Mouse (Mus musculus) kidney, embryonic 16.5 days (tissue): ENCODE data around the gene 1700030J22Rik. TPM values are rescaled to one million over a fixed set of nuclear protein-coding genes. Genes with fewer than 3 reads are reported as not detected.

ENCODE experiments used
- ATAC-seq: fragments of 200-750 bp; cut with Nextera tagmentation; 2 replicates; pipeline ENCODE4 v1.8.0; 2017; ENCODE audit warnings: moderate TSS enrichment; ENCODE audit not compliant: low FRiP score, low TSS enrichment
- H3K27ac ChIP-seq: fragments of 300-500 bp; sonication (generic); 2 replicates; pipeline ENCODE4 v1.5.1; 2014; ENCODE audit warnings: low read length
- H3K27me3 ChIP-seq: fragments of 300-500 bp; sonication (generic); 2 replicates; pipeline ENCODE4 v1.6.1; 2014; ENCODE audit warnings: low read length, control low read depth, mixed read lengths; ENCODE audit not compliant: insufficient read depth
- H3K36me3 ChIP-seq: fragments of 300-500 bp; sonication (generic); 2 replicates; pipeline ENCODE4 v1.6.1; 2014; ENCODE audit warnings: low read length, control low read depth, mixed read lengths; ENCODE audit not compliant: insufficient read depth
- H3K4me1 ChIP-seq: fragments of 300-500 bp; sonication (generic); 2 replicates; pipeline ENCODE4 v1.6.1; 2014; ENCODE audit warnings: low read length, control low read depth, mixed read lengths; ENCODE audit not compliant: insufficient read depth
- H3K4me2 ChIP-seq: fragments of 300-500 bp; sonication (generic); replicated peaks from 2 replicates; pipeline ENCODE4 v1.6.1; 2014; ENCODE audit warnings: low read depth, low read length
- H3K4me3 ChIP-seq: fragments of 300-500 bp; sonication (generic); 2 replicates; pipeline ENCODE4 v1.5.1; 2014; ENCODE audit warnings: mild to moderate bottlenecking, low read length
- H3K9ac ChIP-seq: fragments of 300-500 bp; sonication (generic); replicated peaks from 2 replicates; pipeline ENCODE4 v1.6.1; 2014; ENCODE audit warnings: low read length
- H3K9me3 ChIP-seq: fragments of 300-500 bp; sonication (generic); 2 replicates; pipeline ENCODE4 v1.6.1; 2016; ENCODE audit warnings: low read length, control low read depth
- WGBS: fragments of 180-500 bp; shearing (Covaris S2); extraction: QIAGEN DNeasy Blood & Tissue Kit; methylation state at CpG from one replicate; pipeline ENCODE4 v1.1.7; 2014; 5-methylcytosine and 5-hydroxymethylcytosine counted together
- polyA plus RNA-seq: library from polyadenylated mRNA; unstranded; fragments of >200 nt; fragmentation: Nextera tagmentation; extraction: Ambion mirVana; gene quantifications from 2 replicates; pipeline ENCODE4 v1.2.1, GENCODE M21; 2015

1700030J22Rik gene
- polyA plus RNA-seq, 1 experiment from 2014 or later, result 2.6 TPM

GRCm38 (mm10) chr8:116993095-116993867, 14.5 kb upstream of the 1700030J22Rik start, which contains the start of gene Gcsh:
TSS of gene Gcsh (minus strand) at chr8:116993537.
- Histone ChIP-seq H3K9ac (peak within 1 kb of the TSS; percentile 70), H3K27ac (peak within 1 kb of the TSS; percentile 68), H3K9me3 (no peaks in the 10 kb centered on the region), H3K4me3 (peak within 1 kb of the TSS; percentile 63), H3K4me2 (peak within 1 kb of the TSS; percentile 87), H3K36me3 (peaks cover 4% of the 10 kb centered on the region; the same call in 1 of the 2 replicates), H3K4me1 (peaks cover 9% of the 10 kb centered on the region; the same call in 1 of the 2 replicates), H3K27me3 (no peaks in the 10 kb centered on the region)
- WGBS, result under 1% methylated on average over 53 of the region's 56 CpGs
- peak; percentile 100 for ATAC-seq

- H3K9me3 ChIP-seq, result no peaks in the 10 kb centered on the region
- no peaks in the 10 kb centered on the region for H3K27me3 ChIP-seq
- H3K9ac ChIP-seq, result peak overlapping the region; percentile 70
- H3K4me1 ChIP-seq, result peaks cover 9% of the 10 kb centered on the region; the same call in 1 of the 2 replicates
- no peak for ATAC-seq
- 7% methylated on average over 23 of the region's 23 CpGs for whole genome bisulfite sequencing
- H3K4me3 ChIP-seq, result peak overlapping the region; percentile 63
- peaks cover 5% of the 10 kb centered on the region; the same call in 1 of the 2 replicates for H3K36me3 ChIP-seq
- peak overlapping the region; percentile 87 for H3K4me2 ChIP-seq
- peak overlapping the region; percentile 67 for H3K27ac ChIP-seq
Measured at GRCm38 (mm10) chr8:116992176-116992971, 13.6 kb upstream of the 1700030J22Rik start.

DNA sequence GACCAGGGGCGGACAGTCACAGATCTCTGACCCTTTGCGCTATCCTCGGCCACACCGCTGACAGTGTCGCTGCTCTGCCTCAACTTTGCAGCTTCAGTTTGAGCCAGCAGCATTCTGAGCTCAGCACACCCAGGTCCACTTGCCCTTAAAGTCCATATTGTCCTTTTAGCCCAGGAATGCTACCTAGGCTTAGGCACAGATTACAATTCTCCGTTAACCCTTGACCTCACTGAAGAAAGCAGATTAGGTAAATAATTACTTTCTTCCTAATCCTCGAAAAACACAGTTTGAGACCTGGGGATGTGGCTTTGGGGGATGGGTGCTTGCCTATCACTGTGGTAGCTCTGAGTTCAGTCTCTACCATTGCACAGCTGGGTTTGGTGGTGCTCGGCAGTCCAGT, 12.5 kb upstream of the 1700030J22Rik start:
- Histone ChIP-seq H3K27me3 (no peaks in the 10 kb centered on the region), H3K4me3 (0 out of 2 replicates have a peak overlapping the region, but pooled peaks have one; percentile 63), H3K9ac (no peak overlapping the region), H3K4me1 (peaks cover 9% of the 10 kb centered on the region; the same call in 1 of the 2 replicates), H3K27ac (no peak overlapping the region), H3K9me3 (no peaks in the 10 kb centered on the region), H3K4me2 (peak overlapping the region; percentile 87), H3K36me3 (peaks cover 11% of the 10 kb centered on the region; the same call in 1 of the 2 replicates)
- no peak for ATAC-seq
- WGBS, result 84% methylated on average over 8 of the region's 8 CpGs

DNA sequence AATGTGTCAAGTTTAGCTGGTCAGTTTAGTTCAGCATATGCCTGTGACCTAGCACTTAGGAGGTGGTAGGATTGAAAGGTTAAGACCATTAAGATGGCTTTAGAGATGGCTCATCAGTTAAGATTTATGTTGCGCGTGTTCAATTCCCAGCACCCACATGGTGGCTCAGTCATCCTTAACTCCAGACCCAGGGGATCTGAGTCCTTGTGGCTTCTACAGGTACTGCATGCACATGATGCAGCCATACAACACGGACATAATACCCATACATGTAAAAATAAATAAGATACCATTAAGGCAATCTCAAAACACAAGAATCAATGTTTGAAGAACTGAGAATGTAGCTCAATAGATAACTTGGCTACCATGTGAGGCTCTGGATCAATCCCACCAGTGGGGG, 11.1 kb upstream of the 1700030J22Rik start:
- H3K9me3 ChIP-seq, result no peaks in the 10 kb centered on the region
- peaks cover 19% of the 10 kb centered on the region; the same call in 1 of the 2 replicates for H3K36me3 ChIP-seq
- no peak overlapping the region for H3K4me3 ChIP-seq
- no peak overlapping the region for H3K27ac ChIP-seq
- H3K27me3 ChIP-seq, result no peaks in the 10 kb centered on the region
- peaks cover 9% of the 10 kb centered on the region; the same call in 1 of the 2 replicates for H3K4me1 ChIP-seq
- ATAC-seq, result no peak
- H3K4me2 ChIP-seq, result no peak overlapping the region
- H3K9ac ChIP-seq, result no peak overlapping the region
- 98% methylated on average over 3 of the region's 3 CpGs for WGBS

DNA sequence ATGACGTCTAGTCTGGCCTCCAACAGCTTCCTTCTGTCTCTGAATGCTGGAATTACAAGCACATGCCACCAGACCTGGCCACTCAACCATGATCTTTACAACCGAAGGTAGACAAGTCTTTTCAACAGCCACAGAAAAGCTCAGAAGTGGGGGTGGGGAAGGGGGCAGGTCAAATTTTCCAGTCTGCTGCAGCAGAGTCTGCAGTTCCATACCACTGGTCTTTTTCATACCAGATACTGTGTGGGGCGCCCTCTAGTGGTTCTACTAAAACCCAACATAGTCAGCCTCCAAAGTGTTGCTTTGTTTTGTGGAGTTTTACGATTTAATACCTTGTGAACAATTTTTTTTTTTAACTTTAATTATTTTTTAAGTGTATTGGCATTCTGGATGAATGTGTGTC, 1.4 kb upstream of the 1700030J22Rik start:
- Histone ChIP-seq H3K27ac (0 out of 2 replicates have a peak overlapping the region, but pooled peaks have one; percentile 30), H3K4me2 (0 out of 2 replicates have a peak overlapping the region, but pooled peaks have one; percentile 16), H3K4me1 (peaks cover 18% of the 10 kb centered on the region), H3K4me3 (no peak overlapping the region), H3K36me3 (peaks cover 19% of the 10 kb centered on the region; the same call in 1 of the 2 replicates), H3K9ac (no peak overlapping the region), H3K9me3 (no peaks in the 10 kb centered on the region), H3K27me3 (no peaks in the 10 kb centered on the region)
- 14% methylated on average over 4 of the region's 4 CpGs for WGBS
- no peak for ATAC-seq

DNA sequence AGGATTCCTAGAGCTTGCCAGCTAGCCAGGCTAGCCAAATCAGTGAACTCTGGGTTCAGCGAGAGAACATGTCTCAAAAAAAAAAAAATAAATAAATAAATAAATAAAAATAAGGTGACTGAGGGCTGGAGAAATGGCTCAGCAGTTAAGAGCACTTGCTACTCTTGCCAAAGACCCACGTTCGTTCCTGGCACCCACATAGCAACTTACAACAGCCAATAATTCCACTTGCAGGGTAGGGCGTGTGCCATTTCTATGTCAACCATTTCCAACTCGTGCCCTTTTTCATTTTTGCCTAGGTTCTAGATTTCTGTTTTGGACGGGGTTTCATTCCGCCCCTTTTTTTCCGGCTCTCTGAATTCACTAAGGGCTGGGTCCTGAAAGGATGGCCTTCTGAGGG, 707 bp downstream of the 1700030J22Rik start:
- Histone ChIP-seq H3K27ac (no peak overlapping the region), H3K4me3 (peak overlapping the region; percentile 85), H3K36me3 (peaks cover 8% of the 10 kb centered on the region; the same call in 1 of the 2 replicates), H3K9me3 (no peaks in the 10 kb centered on the region), H3K4me1 (peaks cover 18% of the 10 kb centered on the region), H3K4me2 (peak overlapping the region; percentile 76), H3K27me3 (no peaks in the 10 kb centered on the region), H3K9ac (peak overlapping the region; percentile 55)
- ATAC-seq, result no peak
- WGBS, result 29% methylated on average over 8 of the region's 8 CpGs

DNA sequence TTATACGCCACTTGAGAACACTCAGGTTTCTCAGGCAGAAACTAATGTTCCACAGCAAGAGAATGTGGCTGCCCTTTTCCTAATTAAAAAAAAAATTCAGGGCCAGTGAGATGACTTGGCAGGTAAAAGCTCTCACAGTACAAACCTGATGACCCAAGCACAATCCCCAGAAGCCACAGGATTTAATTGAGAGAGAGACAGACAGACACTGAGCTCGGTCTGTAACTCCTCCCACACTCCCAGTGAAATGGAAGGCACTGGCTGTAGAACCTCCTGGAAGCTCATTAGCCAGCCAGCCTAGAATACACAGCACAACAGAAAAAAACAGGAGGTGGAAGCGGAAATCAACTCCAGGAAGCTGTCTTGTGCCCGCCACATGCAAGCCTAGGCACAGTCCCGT, 3.2 kb downstream of the 1700030J22Rik start:
- peaks cover 18% of the 10 kb centered on the region for H3K4me1 ChIP-seq
- H3K9ac ChIP-seq, result peak overlapping the region; percentile 10; the same call in 1 of the 2 replicates
- no peaks in the 10 kb centered on the region for H3K36me3 ChIP-seq
- no peak overlapping the region for H3K4me3 ChIP-seq
- WGBS, result 39% methylated on average over 5 of the region's 5 CpGs
- H3K27ac ChIP-seq, result no peak overlapping the region
- no peaks in the 10 kb centered on the region for H3K27me3 ChIP-seq
- no peak for ATAC-seq
- H3K4me2 ChIP-seq, result peak overlapping the region; percentile 17
- H3K9me3 ChIP-seq, result no peaks in the 10 kb centered on the region

GRCm38 (mm10) chr8:116975066-116975465, 3.7 kb downstream of the 1700030J22Rik start:
- ATAC-seq, result no peak
- H3K4me2 ChIP-seq, result peak overlapping the region; percentile 17; the same call in 1 of the 2 replicates
- H3K9me3 ChIP-seq, result no peaks in the 10 kb centered on the region
- 0 out of 2 replicates have a peak overlapping the region, but pooled peaks have one; percentile 10 for H3K9ac ChIP-seq
- H3K27me3 ChIP-seq, result no peaks in the 10 kb centered on the region
- H3K4me3 ChIP-seq, result no peak overlapping the region
- H3K27ac ChIP-seq, result no peak overlapping the region
- H3K36me3 ChIP-seq, result no peaks in the 10 kb centered on the region
- H3K4me1 ChIP-seq, result peaks cover 17% of the 10 kb centered on the region
- WGBS, result 39% methylated on average over 5 of the region's 5 CpGs

- WGBS, result 82% methylated on average over 6 of the region's 6 CpGs
Measured at GRCm38 (mm10) chr8:116969531-116969930, 9.2 kb downstream of the 1700030J22Rik start.

More at GRCm38 (mm10) chr8:116969531-116969930, 9.2 kb downstream of the 1700030J22Rik start:
- no peak overlapping the region for H3K4me3 ChIP-seq
- H3K9me3 ChIP-seq, result no peaks in the 10 kb centered on the region
- H3K4me2 ChIP-seq, result no peak overlapping the region
- H3K4me1 ChIP-seq, result no peaks in the 10 kb centered on the region
- H3K27me3 ChIP-seq, result no peaks in the 10 kb centered on the region
- no peak for ATAC-seq
- no peak overlapping the region for H3K27ac ChIP-seq
- H3K36me3 ChIP-seq, result no peaks in the 10 kb centered on the region
- no peak overlapping the region for H3K9ac ChIP-seq
